Mouse (Mus musculus): Measurements from ENCODE around the gene Klhl29.

Klhl29 gene

DNA sequence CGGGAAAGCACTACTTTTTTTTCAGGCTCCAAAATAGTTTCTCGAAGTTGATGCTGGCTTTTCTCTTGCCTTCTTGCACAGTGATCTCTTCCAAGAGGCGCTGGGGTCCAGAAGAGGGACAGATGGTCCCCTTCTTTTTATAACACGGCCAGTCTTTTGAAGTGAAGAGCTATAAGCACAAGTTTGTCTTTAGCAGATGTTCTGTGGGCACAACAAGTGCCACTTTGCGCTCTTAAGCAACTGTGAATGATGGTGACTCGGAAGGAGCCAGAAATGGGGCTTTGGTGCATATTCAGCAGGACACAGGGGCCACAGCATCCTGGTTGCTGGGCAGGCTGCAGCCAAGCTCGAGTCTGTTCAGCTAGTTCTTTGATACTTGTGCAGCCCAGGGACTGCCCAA is 249.6 kb downstream of the Klhl29 start:
- no peak for DNase-seq (ENCODE audit: low spot score in 2 of 2)

DNA sequence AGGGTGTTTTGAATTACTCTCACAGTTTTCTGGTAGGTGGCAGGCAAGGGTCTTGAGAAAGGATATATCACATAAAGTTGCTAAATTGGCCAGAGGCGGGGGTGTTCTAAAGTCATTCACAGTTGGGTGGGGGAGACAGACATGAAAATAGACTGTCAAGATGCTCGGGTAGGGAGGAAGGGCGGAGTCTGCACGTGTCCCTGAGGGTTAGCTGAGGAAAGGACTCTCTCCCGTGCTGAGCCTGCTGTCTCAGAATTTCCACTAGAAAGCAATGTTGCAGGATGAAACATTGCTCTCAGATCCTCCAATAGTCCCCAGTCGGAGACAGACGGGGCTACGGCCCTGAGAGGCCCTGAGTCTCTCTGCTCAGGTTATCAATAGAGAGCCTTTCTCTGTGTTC is 252.5 kb downstream of the Klhl29 start:
- DNase-seq (ENCODE audit: low spot score in 2 of 2), result no peak

DNA sequence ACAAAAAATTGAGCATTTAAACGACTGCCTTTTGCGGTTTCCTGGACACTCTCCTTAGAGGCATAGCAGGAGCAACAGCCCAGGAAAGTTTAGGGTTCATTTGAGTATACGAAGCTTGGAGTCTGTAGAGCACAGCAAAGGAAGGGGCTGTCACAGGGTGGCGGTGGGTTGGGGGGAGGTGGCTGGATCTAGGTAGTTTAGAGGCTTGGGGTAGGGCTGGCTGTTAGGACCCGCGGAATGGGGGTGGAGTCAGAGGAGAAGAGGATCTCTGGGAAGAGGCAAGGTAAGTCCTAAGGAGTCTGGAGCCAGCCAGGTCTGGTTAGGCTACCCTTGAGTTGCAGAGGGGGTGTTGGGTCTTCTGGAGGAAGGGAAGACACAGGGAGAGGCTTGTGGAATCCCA is 255.2 kb downstream of the Klhl29 start:
- no peak for DNase-seq (ENCODE audit: low spot score in 2 of 2)

- DNase-seq (ENCODE audit: low spot score in 2 of 2), result peak in 1 of 2 experiments; percentile 56
These were observed 255.8 kb downstream of the Klhl29 start for GRCm38 (mm10) chr12:5119726-5120125.

DNA sequence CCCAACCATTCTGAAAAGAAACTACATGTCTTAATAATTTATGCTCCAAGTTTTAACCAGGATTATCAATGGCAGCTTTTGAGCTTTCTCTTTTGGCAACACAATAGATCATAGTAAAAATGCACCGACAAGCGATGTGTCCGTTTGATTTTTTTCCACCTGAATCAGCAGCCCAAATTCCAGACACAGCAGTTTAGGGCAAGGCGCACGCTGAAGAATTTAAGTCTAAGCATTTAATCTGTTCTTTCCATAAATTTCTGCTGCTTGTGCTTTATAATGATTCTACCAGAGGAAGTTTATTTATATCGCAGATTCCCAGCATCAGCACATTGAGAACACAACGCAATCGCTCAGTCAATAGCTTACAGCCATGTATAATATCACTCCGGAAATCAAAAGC is 256.2 kb downstream of the Klhl29 start:
- no peak for DNase-seq (ENCODE audit: low spot score in 2 of 2)

- no peak for DNase-seq (ENCODE audit: low spot score in 2 of 2)
These were observed 258.9 kb downstream of the Klhl29 start for GRCm38 (mm10) chr12:5116605-5117004.

DNA sequence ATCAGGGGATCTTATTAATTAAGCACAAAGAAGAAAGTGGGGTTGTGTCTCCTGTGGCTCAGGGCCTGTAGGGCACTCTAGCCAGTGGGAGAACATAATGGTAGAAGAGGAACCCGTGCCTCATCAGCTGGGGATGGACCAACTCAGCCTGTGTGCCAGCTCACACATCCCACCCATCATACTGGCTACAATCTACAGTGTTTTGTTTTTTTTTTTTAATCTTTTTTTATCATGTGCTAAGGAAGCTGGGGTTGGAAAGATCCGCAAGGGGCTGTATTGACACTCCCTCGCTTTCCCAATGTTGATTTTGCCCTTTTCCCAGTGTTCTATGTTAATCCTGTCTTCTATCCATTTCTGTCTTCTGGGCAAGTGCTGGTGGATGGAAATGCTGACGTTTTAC is 260.9 kb downstream of the Klhl29 start:
- DNase-seq (ENCODE audit: low spot score in 2 of 2), result no peak

- DNase-seq (ENCODE audit: low spot score in 2 of 2), result peak in 1 of 2 experiments; percentile 30
These were observed 264.1 kb downstream of the Klhl29 start for GRCm38 (mm10) chr12:5111343-5111742.

DNA sequence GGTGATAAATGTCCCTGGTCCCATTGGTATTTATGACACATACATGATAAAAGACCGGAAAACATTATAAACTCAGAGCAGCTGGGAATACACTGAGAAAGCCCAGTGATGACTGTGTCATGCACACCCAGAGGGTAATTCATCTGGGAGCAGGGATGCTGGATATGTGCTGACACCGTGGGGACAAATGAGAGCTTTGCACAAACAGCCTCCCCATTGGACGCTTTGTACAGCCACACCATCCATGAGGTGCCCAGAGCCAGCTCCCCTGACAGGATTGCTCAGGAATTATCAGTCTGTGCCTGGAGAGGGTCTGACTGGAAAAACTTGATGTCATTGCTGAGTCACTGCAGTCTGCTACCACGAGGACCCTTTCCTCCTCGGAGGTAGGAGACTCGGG is 266.9 kb downstream of the Klhl29 start:
- no peak for DNase-seq (ENCODE audit: low spot score in 2 of 2)

GRCm38 (mm10) chr12:5107795-5108194 is 267.7 kb downstream of the Klhl29 start:
- no peak for DNase-seq (ENCODE audit: low spot score in 2 of 2)

DNA sequence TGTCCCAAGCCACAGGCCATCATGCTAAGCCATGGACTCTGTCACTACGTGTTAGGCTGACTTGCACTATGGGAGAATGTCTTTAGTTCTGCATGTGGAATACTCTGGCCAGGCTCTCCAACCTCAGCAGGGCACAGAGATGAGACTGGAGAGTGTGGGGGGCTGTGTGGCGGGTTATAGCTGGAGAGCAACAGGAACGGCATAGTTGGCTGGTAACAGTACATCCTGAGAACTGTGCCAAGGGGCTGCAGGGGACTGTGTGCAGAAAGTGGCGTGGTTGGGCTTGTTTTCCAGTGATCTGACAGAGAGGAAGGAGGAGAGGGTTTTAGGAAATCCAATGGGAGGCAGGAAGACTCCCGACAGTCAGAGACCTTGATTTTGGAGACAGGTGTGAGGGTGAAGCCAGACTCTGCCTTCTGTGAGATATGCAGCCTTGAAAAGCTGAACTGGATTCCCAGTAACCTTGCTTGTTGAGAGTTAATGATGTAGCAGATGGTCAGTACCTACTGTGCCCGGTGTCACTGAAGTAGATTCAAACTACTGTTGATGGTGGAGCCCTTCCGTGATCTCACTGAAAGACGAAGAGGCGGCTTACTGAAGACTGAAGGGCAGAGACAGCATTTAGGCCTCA is 270.9 kb downstream of the Klhl29 start:
- DNase-seq (ENCODE audit: low spot score in 2 of 2), result no peak

GRCm38 (mm10) chr12:5101411-5102024 is 274.0 kb downstream of the Klhl29 start:
- DNase-seq (ENCODE audit: low spot score in 2 of 2), result no peak

GRCm38 (mm10) chr12:5099572-5099971 is 275.9 kb downstream of the Klhl29 start:
- DNase-seq (ENCODE audit: low spot score in 2 of 2), result no peak

DNA sequence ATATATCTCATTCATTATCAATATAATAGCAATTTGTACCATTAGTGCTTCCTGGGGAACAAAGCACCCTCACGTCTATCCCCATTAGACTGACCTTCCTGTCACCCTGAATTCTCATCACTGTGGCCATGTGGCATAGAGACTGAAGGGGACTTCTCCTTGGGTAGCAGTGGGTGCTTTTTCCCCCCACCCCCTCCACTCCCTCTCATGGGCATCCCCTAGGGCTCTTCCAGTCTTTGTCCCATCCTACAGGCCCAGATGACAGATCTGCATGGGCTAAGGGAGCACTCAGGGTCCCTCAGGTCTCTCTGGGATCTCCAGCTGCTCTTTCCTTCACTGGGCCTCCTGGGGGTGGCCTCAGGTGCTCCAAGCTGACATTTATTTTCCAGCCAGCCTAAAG is 286.8 kb downstream of the Klhl29 start:
- DNase-seq (ENCODE audit: low spot score in 2 of 2), result no peak

DNA sequence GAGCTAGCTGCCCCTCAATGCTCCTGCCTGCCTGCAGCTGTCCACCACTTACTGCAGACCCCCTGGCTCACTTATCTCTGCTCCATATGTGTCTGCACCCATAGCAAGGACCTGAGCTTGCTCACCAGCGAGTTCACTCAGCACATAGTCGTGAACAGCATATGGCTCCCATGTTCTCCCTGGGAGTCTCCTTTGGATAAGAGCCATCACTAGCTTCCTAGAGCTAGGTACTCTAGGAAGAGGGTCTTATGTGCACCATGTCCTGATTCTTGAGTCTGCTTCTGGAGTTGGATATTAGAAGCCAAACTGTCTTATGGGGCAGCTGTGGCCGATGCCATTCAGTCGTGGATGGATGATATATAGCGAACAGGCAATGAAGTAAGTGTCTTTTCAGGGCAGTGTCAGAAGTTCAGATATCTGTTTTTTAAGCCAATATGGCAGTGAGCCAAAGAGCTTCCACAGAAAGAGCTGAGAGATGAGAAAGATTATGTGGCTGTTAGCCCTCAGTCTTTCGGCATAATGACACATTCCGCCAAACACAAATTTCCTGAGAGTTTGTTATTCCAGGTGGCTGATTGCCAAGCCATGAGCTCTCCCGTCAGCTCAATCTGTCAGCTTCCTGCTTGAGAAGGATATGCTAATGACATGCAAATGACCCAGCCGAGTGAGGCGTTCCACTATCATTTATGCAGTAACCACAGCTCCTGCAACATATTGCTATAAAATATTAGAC is 287.5 kb downstream of the Klhl29 start:
- DNase-seq (ENCODE audit: low spot score in 2 of 2), result no peak

DNA sequence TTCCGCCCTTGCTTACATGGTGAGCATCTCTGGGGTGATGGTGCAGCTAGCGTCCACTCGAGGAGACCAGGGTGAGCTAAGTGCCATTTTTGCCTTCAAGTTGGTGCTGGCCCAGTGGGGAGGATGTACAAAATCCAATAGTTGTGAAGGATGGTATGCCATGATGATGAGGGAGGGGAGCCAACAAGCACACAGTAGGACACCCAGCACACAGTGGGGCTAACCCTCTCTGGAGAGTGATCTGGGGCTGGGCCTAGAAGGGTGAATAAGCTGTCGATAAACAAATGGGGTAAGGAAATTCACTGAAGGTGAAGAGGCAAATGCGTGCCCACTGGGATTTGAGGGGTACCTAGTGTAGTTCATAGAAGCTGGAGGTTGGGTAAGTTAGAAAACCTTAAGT is 290.8 kb downstream of the Klhl29 start:
- no peak for DNase-seq (ENCODE audit: low spot score in 2 of 2)

DNA sequence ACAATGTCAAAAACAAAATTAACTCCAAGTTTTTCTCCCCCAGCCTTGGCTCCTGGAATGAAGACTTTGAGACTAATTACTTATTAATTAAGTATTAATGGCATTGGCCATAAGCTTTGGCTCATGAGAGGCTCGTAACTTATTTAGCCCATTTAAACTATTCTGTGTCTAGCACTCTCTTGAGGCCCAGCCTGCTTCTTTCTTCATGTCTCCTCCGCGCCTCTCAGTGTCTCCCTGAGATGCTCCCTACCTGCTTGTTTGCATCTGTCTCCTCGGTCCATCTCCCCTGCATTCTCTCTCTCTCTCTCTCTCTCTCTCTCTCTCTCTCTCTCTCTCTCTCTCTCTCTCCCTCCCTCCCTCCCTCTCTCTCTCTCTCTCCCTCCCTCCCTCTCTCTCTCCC is 294.0 kb downstream of the Klhl29 start:
- DNase-seq (ENCODE audit: low spot score in 2 of 2), result no peak

GRCm38 (mm10) chr12:5073191-5073590 is 302.3 kb downstream of the Klhl29 start:
- DNase-seq (ENCODE audit: low spot score in 2 of 2), result no peak

DNA sequence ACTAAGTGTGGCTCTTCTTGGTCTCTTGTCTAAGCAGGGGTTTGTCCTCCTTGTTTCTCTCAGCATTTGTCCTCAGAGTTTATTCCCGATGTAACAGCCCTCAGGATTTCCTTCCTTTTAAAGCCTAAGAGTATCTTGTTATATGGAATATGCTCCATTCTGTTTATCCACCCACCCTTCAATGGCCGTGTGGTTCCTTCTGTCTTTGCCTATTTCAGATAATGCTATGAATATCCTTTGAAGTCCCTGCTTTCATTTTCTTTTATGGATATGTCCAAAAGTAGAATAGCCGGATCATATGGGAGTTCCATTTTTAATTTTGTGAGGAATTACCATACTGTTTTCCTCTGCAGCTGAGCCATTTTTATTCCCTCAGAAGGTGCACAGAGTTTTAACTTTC is 305.4 kb downstream of the Klhl29 start:
- no peak for DNase-seq (ENCODE audit: low spot score in 2 of 2)

- no peak for DNase-seq (ENCODE audit: low spot score in 2 of 2)
These were observed 307.9 kb downstream of the Klhl29 start for GRCm38 (mm10) chr12:5067590-5067989.

DNA sequence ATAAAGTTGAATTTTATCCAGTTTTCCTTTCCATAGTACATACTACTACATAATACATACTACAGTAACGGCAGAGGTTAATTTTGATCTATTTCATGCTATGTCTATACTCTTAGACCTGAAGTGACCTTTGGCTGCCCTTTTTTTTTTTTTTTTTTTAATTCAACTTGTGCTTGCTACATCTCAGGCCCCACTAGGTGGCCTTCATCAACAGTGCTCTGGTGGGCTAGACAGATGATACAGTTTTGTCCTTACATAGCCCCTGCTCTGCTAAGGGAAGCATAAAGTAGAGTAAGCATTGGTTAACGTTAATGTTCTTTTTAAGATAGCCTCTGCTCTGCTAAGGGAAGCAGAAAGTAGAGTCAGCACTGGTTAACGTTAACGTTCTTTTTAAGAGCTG is 327.4 kb downstream of the Klhl29 start:
- no peak for DNase-seq (ENCODE audit: low spot score in 2 of 2)

DNA sequence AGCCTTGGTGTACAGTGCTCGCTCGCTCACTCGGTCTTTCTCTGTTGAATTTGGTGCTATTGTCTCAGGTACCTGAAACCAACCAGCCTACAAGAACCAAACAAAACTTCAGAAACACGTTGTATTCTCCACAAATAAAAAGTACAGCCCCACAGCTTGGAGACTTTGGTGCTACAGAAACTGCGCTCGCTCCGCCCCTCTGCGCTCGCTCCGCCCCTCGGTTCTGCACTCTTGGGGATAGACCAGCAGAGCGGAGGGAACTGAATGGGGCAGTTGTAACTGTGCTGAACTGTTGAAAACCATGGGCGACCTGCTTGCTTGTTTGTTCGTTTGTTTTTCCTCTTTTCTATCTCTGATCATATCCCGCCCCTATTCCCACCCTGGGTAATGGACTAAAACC is 331.3 kb downstream of the Klhl29 start:
- DNase-seq (ENCODE audit: low spot score in 2 of 2), result no peak

DNA sequence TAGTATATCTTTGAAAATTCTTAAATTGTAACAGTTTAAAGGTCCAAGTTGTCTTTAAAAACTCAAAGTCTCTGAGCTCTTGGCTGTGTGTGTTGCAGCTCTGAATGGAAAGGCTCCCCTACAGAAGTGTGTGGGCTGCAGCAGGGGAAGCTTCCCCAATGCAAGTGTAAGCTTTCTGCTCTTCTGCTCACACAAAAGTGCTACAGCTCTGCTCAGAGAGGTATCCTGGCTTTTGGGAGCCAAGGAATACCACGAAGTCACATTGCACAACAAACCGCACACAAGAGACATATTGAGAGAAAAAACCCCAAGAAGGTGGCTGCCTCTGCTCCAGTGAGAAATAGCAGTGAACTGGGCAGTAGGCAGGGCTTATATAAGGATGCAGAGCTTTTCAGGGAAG is 337.5 kb downstream of the Klhl29 start:
- DNase-seq (ENCODE audit: low spot score in 2 of 2), result no peak

Measured in spleen, postnatal 10 days (tissue).